Mouse (Mus musculus): Measurements from ENCODE around the gene A830018L16Rik.
"Not testable (repeated sequence)": the region's sequence is repeated elsewhere in the genome, so short reads cannot be mapped to it uniquely, and the experiment has no call there.

A830018L16Rik gene

DNA sequence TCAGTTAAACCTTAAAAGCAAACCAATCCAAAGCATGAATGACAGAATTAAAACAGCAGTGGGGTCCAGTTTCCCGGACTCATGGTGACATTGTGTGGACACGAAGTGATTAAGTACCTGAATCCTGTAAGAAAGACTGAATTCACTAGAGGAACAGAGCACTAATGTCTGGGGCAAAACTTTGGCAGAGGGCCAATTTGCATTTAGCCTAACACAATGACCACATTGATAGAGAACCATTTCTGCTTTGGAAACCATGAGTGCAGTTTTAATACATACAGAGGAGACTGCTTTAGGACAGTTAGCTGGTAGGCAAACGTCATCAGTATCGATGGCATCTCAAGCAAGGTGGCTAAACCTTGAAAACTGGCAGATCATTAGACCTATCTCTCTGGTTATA lies 586.7 kb downstream of the A830018L16Rik start:
- no peak for DNase-seq (ENCODE audit: low spot score)

DNA sequence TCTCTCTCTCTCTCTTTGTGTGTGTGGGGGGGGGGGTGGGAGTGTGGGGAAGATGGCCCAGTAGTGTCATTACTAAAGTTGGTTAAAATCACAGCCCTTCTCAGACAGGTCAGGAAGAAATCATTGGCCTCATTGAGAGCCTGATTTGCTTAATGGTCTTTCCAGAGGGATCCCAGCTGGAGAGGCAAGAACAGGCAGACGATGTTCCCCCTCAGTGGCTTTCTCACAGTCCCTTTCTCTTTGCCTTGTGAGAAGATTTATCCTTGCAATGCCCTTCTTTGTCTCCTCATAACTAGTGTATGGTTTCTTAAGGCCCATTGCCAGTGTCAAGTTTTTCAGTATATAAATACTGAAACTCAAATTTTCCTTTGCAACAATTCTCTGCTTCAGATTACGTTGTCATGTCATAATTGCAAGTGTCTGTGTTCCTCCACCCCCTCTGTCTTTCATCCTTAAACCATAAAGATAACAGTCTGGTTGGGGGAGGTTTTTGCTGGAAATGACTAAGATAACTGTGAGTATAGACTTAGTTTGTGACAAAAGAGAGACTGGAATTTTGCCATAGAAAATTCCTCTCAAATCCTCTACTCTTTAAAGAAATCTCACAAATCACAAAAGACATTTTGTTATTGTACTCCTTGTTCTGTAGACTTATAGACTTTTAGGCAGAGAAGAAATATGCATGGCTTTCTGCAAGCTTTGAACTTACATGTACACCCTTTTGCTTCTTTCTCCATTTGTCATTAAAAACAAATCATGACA lies 595.1 kb downstream of the A830018L16Rik start:
- no peak for DNase-seq (ENCODE audit: low spot score)

DNA sequence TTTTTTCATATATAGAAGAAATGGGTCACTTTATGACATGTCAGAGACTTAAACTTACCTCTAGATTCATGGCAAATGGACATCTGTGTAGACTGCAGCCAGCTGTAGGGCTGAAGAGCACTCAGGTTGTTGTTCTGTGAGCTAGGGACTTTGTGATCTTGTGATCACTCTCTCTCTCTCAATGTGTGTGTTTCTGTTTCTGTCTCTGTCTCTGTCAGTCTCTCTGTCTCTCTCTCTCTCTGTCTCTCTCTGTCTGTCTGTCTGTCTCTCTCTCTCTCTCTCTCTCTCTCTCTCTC lies 595.6 kb downstream of the A830018L16Rik start:
- no peak for DNase-seq (ENCODE audit: low spot score)

- DNase-seq (ENCODE audit: low spot score) = no peak
Observed at GRCm38 (mm10) chr1:12010607-12011006, 596.7 kb downstream of the A830018L16Rik start.

DNA sequence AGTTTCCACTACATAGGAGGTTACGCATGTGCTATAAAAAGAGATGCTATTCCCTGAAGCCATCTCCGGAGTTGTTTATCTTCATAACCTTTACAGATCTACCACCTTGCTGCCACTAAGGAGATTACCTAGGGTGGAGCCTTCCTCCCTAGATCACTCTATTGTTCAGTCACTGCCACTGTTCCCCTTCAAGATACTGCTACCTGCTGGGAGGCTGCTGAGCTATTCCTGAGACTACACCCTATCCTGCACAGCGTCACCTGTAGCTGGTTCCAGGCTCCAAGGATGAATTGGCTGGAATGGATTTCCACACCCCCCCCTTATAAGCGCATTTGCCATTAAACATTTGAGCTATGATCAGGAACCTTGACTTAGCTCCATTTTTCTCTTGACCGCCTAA lies 606.7 kb downstream of the A830018L16Rik start:
- not testable (repeated sequence) for DNase-seq (ENCODE audit: low spot score)

Data from spleen, adult 12 weeks (tissue).